Mouse (Mus musculus): ENCODE measurements around the gene Pabpc4l. TPM values are rescaled to one million over a fixed set of nuclear protein-coding genes. Genes with fewer than 3 reads are reported as not detected.

Pabpc4l gene
- polyA plus RNA-seq (2015; fragmentation: Nextera tagmentation; extraction: Ambion mirVana), result 4.8 and 7.4 TPM in 2 replicates

GRCm38 (mm10) chr3:46447481-46448265 lies at the start of gene Pabpc4l:
Gene Pabpc4l (minus strand): TSS chr3:46448219.

